Mouse (Mus musculus) A20 (cell line): Measurements from ENCODE around the gene Pex1.
A peak's percentile ranks its signal among the peaks of the same experiment; 100 is the strongest.
"Not testable (repeated sequence)": the region's sequence is repeated elsewhere in the genome, so short reads cannot be mapped to it uniquely, and the experiment has no call there.

ENCODE experiments used
- DNase-seq: peaks from one replicate; pipeline ENCODE4 v3.0.0-alpha.2; 2011; ENCODE audit warnings: low read depth, low spot score

Gene Pex1

DNA sequence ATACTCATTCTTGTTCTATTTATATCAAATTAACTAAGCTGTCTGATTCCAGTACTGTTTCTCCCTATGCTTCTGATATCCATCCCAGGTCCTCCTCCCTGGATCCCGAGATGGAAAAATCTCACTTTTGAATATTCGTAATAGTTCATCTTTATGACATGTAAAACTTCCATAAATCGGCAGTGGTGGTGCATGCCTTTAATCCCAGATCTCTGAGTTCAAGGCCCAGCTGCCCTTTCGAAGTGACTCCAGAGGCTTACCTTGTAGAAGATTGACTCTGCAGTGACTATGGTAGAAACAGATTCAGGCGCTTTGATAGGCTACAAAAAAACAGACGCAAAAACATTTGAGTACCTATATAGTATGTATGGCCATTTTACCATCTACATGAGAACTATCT, 48.8 kb downstream of the Pex1 start:
- no peak for DNase-seq

DNA sequence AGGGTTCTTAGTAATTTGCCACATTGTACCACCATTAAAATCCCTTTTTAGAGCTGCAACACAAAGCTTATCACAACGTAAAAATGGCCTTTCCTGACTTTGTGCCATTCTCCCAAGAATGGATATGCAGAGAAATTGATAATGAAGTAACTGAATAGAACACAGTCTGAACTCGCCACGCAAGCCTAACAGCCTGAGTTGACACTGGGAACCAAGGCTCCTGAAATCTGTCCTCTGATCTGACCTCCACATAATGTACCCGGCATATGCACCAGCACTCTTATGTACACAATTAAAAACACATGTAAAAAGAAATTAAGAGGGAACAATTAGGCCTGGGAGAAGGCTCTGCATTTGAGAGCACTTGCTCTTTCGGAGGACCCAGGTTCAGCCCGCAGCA, 49.5 kb downstream of the Pex1 start:
- no peak for DNase-seq

- peak; percentile 15 for DNase-seq
These were observed 50.7 kb downstream of the Pex1 start for GRCm38 (mm10) chr5:3646539-3646938.

DNA sequence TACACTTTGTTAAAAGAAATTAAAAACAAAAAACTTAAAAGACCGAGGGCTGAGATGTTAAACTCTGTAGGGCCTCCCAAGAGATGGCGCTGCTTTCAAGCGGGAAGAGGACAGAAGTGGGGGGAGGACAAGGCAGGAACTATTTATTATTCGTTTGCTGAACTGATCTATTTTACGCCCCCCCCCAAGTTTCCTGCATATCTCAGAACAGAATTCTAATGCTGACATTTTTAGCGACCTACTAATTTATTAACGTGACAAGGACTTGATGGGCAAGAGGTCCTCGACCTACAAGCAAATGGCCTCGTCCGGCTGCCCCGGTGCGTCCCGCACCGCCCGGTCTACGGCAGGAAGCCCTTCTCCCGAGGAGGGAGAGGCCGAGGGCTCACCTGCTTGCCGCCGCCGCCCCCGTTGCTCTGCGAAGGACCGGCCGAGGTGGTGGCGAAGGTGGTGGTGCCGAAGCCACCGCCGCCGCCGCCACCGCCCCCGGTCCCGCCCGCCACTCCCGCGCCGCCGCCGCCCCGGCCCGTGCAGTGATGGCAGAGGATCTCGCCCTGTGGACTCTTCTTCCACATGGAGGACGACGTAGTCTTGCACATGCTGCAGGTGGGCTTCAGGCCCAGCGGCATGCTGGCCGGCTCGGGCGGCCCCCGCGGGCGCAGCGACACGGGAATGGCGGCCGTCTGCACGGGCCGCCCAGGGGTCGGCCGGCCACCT, 51.3 kb downstream of the Pex1 start:
- peak; percentile 86 for DNase-seq

GRCm38 (mm10) chr5:3647708-3648121, 51.8 kb downstream of the Pex1 start:
- DNase-seq, result peak; percentile 95

- DNase-seq, result no peak
These were observed 52.5 kb downstream of the Pex1 start for GRCm38 (mm10) chr5:3648206-3648848.

DNA sequence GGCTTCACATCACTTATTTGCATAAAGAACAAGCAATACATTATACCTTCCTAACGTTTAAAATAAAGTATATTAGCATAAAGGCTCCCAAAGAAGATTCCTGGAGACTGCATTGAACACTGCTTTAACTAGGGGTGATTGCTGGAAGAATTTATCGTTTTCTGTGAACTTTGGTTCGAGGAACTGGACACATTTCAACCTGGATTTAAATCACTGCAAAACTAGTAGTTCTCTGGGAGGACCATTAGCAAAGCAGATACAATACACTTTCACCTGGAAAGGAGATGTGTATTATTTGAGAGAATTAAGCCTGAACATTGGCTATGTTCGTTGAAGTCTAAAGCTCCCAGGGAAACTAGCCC, 53.0 kb downstream of the Pex1 start:
- no peak for DNase-seq

DNA sequence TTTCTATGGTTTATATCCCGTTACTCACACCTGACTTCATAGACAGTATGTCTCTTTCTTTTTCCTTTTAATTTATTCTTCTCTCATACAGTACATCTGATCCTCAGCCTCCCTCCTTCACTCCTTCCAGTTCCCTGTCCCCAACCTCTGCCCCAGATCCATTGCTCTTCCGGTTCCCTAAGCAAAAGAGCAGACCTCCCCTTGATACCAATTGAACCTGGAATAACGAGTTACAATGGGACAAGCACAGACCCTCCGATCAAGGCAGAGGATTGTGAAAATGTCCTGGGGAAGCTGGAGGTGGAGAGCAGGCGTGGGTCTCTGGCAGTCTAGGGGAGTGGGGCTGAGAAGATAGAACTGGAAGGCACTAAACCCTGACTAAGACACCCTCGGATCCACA, 55.0 kb downstream of the Pex1 start, which contains the start of gene Tmbim7:
Gene Tmbim7 (plus strand): TSS at position 301 of the 400 bp plus-strand sequence.
- no peak for DNase-seq

- DNase-seq, result no peak
These were observed 55.8 kb downstream of the Pex1 start for GRCm38 (mm10) chr5:3651621-3652020.

- not testable (repeated sequence) for DNase-seq
These were observed 57.2 kb downstream of the Pex1 start for GRCm38 (mm10) chr5:3652903-3653575.

DNA sequence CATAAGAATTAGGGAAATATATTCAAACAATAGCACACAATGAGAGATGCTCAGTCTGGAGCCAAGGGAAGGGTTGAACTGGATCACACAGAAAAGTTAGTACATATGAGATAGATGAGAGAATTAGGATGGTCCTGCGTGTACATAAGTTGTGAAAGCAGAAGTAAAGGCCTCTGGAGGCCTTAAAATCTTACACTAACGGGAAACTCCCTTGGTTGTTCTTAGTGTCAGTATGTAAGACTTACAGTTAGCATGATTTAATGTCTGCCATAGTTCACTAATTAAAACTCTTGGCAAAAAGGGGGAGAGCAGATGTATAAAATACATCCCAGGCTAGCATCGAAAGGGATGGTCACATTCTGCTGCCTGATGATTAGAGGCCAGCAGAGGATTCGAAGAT, 57.9 kb downstream of the Pex1 start:
- peak; percentile 66 for DNase-seq

- no peak for DNase-seq
These were observed 61.2 kb downstream of the Pex1 start, which contains the start of gene Gatad1 for GRCm38 (mm10) chr5:3657085-3657484. TSS of gene Gatad1 (minus strand) at chr5:3657185.

GRCm38 (mm10) chr5:3665225-3665624, 69.4 kb downstream of the Pex1 start:
- DNase-seq, result no peak

DNA sequence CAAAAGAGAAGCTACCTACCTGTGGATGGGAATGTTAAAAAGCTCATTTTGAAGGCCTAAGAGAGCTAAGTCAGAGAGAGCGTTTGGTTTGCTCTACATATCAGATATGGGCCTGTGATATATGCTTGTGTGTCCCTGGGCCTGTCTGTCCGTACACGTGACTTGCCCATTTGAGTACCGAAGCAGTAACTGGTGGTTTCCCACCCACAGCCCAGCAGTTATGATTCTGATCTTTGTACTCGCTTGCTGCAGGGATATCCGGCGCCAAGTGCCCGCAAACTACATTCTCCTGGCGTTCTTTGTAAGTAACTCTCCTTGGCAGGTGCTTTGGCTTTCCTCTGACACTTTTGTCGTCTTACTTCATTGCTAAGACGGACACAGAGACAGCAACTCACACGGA, 70.7 kb downstream of the Pex1 start:
- no peak for DNase-seq

GRCm38 (mm10) chr5:3669938-3670554, 74.2 kb downstream of the Pex1 start:
- DNase-seq, result no peak
